Mouse (Mus musculus) heart, embryonic 13.5 days (tissue): ENCODE measurements around the gene Rnf144b. TPM values are rescaled to one million over a fixed set of nuclear protein-coding genes. Genes with fewer than 3 reads are reported as not detected.
A peak's percentile ranks its signal among the peaks of the same experiment; 100 is the strongest.

ENCODE experiments used
- ATAC-seq: fragments of 200-750 bp; cut with Nextera tagmentation; 2 replicates; pipeline ENCODE4 v1.8.0; 2017; ENCODE audit warnings: moderate TSS enrichment; ENCODE audit not compliant: insufficient number of reproducible peaks, low FRiP score, low TSS enrichment; ENCODE audit errors: extremely low read depth
- H3K27ac ChIP-seq: fragments of 300-500 bp; sonication (generic); replicated peaks from 2 replicates; pipeline ENCODE4 v1.5.1; 2015; ENCODE audit warnings: moderate library complexity, mild to moderate bottlenecking, inconsistent platforms
- H3K27me3 ChIP-seq: fragments of 300-500 bp; sonication (generic); replicated peaks from 2 replicates; pipeline ENCODE4 v1.6.1; 2015; ENCODE audit warnings: mild to moderate bottlenecking, inconsistent platforms
- H3K36me3 ChIP-seq: fragments of 300-500 bp; sonication (generic); 2 replicates; pipeline ENCODE4 v1.6.1; 2015; ENCODE audit warnings: mild to moderate bottlenecking, inconsistent platforms
- H3K4me1 ChIP-seq: fragments of 300-500 bp; sonication (generic); 2 replicates; pipeline ENCODE4 v1.6.1; 2015; ENCODE audit warnings: inconsistent platforms
- H3K4me2 ChIP-seq: fragments of 300-500 bp; sonication (generic); 2 replicates; pipeline ENCODE4 v1.6.1; 2015; ENCODE audit warnings: inconsistent platforms, mild to moderate bottlenecking, moderate library complexity
- H3K4me3 ChIP-seq: fragments of 300-500 bp; sonication (generic); 2 replicates; pipeline ENCODE4 v1.5.1; 2015; ENCODE audit warnings: moderate library complexity, mild to moderate bottlenecking, inconsistent platforms
- H3K9ac ChIP-seq: fragments of 300-500 bp; sonication (generic); 2 replicates; pipeline ENCODE4 v1.6.1; 2015; ENCODE audit warnings: inconsistent platforms, mild to moderate bottlenecking, moderate library complexity
- H3K9me3 ChIP-seq: fragments of 300-500 bp; sonication (generic); 2 replicates; pipeline ENCODE4 v1.6.1; 2016; ENCODE audit warnings: inconsistent platforms
- WGBS: fragments of 180-500 bp; shearing (Covaris S2); methylation state at CpG from one replicate; pipeline ENCODE4 v1.1.7; 2015; ENCODE audit warnings: mixed read lengths; 5-methylcytosine and 5-hydroxymethylcytosine counted together
- polyA plus RNA-seq: library from polyadenylated mRNA; unstranded; fragments of >200 nt; fragmentation: Nextera tagmentation; extraction: Ambion mirVana; gene quantifications from 2 replicates; pipeline ENCODE4 v1.2.1, GENCODE M21; 2015

The Rnf144b gene
- polyA plus RNA-seq, 1 experiment from 2014 or later = 1.4 TPM

- Histone ChIP-seq H3K27me3 (peaks cover 12% of the 10 kb centered on the region; the same call in 1 of the 2 replicates), H3K4me1 (peaks cover 52% of the 10 kb centered on the region), H3K9me3 (no peaks in the 10 kb centered on the region), H3K27ac (peak overlapping the region; percentile 22; the same call in 1 of the 2 replicates), H3K9ac (no peak overlapping the region), H3K4me2 (no peak overlapping the region), H3K36me3 (no peaks in the 10 kb centered on the region), H3K4me3 (no peak overlapping the region)
- no peak for ATAC-seq
- WGBS = 67% methylated on average over 6 of the region's 6 CpGs
Observed at GRCm38 (mm10) chr13:47124986-47125385, 2.5 kb downstream of the Rnf144b start.

- Histone ChIP-seq H3K9ac (no peak overlapping the region), H3K4me3 (no peak overlapping the region), H3K36me3 (no peaks in the 10 kb centered on the region), H3K27me3 (peaks cover 12% of the 10 kb centered on the region; the same call in 1 of the 2 replicates), H3K4me2 (no peak overlapping the region), H3K4me1 (peaks cover 51% of the 10 kb centered on the region), H3K27ac (no peak overlapping the region), H3K9me3 (no peaks in the 10 kb centered on the region)
- ATAC-seq = no peak
- WGBS = 75% methylated on average over 5 of the region's 5 CpGs
Observed at GRCm38 (mm10) chr13:47125595-47125994, 3.1 kb downstream of the Rnf144b start.

GRCm38 (mm10) chr13:47129090-47129489 lies 6.6 kb downstream of the Rnf144b start:
- peak; percentile 42; the same call in 1 of the 2 replicates for ATAC-seq
- H3K4me3 ChIP-seq = no peak overlapping the region
- 30% methylated on average over 4 of the region's 4 CpGs for WGBS
- H3K4me1 ChIP-seq = peaks cover 28% of the 10 kb centered on the region
- no peaks in the 10 kb centered on the region for H3K36me3 ChIP-seq
- no peak overlapping the region for H3K9ac ChIP-seq
- peak overlapping the region; percentile 88 for H3K27ac ChIP-seq
- H3K4me2 ChIP-seq = peak overlapping the region; percentile 39
- H3K9me3 ChIP-seq = no peaks in the 10 kb centered on the region
- no peaks in the 10 kb centered on the region for H3K27me3 ChIP-seq

DNA sequence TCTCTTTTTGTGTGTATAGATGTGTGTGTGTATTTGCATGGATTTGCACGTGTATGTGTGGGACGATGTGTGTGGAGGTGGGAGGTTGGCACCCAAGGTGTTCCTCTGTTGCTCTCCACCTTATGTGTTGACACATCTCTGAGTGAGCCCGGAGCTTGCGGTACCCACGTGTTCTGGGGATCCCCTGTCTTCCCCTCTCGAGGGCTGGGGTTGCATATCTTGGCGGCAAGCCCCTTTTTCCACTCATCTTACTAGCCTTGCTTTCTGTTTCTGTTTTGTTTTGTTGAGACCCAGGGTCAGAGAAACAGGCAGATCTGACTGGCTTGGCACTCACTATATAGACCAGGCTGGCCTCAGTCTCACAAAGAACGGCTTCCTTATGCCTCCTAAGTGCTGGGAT lies 10.6 kb downstream of the Rnf144b start:
- Histone ChIP-seq H3K9ac (no peak overlapping the region), H3K36me3 (0 out of 2 replicates have a peak, but pooled peaks cover 2% of the 10 kb centered on the region), H3K4me3 (no peak overlapping the region), H3K9me3 (no peaks in the 10 kb centered on the region), H3K27me3 (no peaks in the 10 kb centered on the region), H3K27ac (no peak overlapping the region), H3K4me2 (no peak overlapping the region), H3K4me1 (peaks cover 17% of the 10 kb centered on the region)
- ATAC-seq = no peak
- WGBS = 74% methylated on average over 8 of the region's 8 CpGs

- Histone ChIP-seq H3K9me3 (peaks cover 13% of the 10 kb centered on the region), H3K4me1 (peaks cover 5% of the 10 kb centered on the region), H3K36me3 (peaks cover 14% of the 10 kb centered on the region), H3K9ac (no peak overlapping the region), H3K4me2 (no peak overlapping the region), H3K27ac (no peak overlapping the region), H3K27me3 (no peaks in the 10 kb centered on the region), H3K4me3 (no peak overlapping the region)
- ATAC-seq = no peak
- WGBS = 88% methylated on average over 7 of the region's 7 CpGs
Observed at GRCm38 (mm10) chr13:47134836-47135235, 12.4 kb downstream of the Rnf144b start.

- H3K4me3 ChIP-seq = no peak overlapping the region
- ATAC-seq = no peak
- H3K4me1 ChIP-seq = no peaks in the 10 kb centered on the region
- 79% methylated on average over 7 of the region's 7 CpGs for WGBS
- H3K9ac ChIP-seq = no peak overlapping the region
- peaks cover 14% of the 10 kb centered on the region for H3K36me3 ChIP-seq
- H3K4me2 ChIP-seq = no peak overlapping the region
- no peak overlapping the region for H3K27ac ChIP-seq
- no peaks in the 10 kb centered on the region for H3K27me3 ChIP-seq
- peaks cover 13% of the 10 kb centered on the region for H3K9me3 ChIP-seq
Observed at GRCm38 (mm10) chr13:47135741-47136140, 13.3 kb downstream of the Rnf144b start.

DNA sequence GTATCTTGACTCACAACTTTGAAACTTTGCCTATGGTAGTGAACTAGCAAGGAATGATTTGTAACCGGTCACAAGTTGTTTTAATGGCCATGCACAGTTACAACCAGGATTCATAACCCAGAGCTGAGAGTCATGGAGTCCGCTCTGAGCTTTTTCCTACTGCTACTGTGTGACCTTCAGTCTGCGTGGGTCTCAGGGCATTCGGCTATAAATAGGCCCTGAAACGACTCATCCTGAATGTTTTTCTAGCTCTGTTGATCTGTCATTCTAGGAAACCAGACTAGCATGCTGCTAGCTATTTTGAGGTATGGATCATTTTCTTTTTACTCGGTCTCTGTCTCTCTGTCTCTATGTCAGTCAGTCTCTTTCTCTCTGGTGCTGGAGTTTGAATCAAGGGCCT lies 20.3 kb downstream of the Rnf144b start:
- H3K9me3 ChIP-seq = peaks cover 13% of the 10 kb centered on the region
- peak overlapping the region; percentile 77 for H3K27ac ChIP-seq
- H3K4me1 ChIP-seq = peaks cover 49% of the 10 kb centered on the region
- no peak overlapping the region for H3K4me3 ChIP-seq
- WGBS = 36% methylated on average over 6 of the region's 6 CpGs
- no peak for ATAC-seq
- H3K36me3 ChIP-seq = peaks cover 11% of the 10 kb centered on the region
- no peaks in the 10 kb centered on the region for H3K27me3 ChIP-seq
- peak overlapping the region; percentile 28; the same call in 1 of the 2 replicates for H3K4me2 ChIP-seq
- peak overlapping the region; percentile 41; the same call in 1 of the 2 replicates for H3K9ac ChIP-seq

DNA sequence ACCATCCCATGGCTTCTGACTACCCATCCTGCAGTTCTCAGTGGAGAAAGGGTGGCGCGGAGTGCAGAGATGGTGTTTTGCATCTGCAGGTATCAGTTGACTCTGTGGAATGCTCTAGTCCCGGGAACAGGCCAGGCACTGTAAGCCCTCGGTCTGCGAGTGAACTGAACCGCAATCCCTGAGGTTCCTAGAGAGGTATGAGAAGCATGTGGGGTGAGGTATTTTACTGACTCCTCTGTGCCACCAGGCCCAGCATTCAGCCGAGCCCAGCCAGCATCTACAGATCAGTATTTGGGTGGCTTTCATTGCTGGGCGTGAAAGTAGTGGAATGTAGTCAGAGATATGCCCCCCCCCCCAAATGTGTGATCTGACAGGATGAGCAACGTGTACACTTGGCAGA lies 23.5 kb downstream of the Rnf144b start:
- H3K4me3 ChIP-seq = no peak overlapping the region
- no peaks in the 10 kb centered on the region for H3K9me3 ChIP-seq
- H3K9ac ChIP-seq = peak overlapping the region; percentile 47
- H3K36me3 ChIP-seq = no peaks in the 10 kb centered on the region
- no peaks in the 10 kb centered on the region for H3K27me3 ChIP-seq
- H3K4me2 ChIP-seq = peak overlapping the region; percentile 45
- WGBS = 28% methylated on average over 9 of the region's 9 CpGs
- peak overlapping the region; percentile 86 for H3K27ac ChIP-seq
- no peak for ATAC-seq
- H3K4me1 ChIP-seq = peaks cover 65% of the 10 kb centered on the region

- H3K27ac ChIP-seq = peak overlapping the region; percentile 86
- peak overlapping the region; percentile 45 for H3K4me2 ChIP-seq
- H3K27me3 ChIP-seq = no peaks in the 10 kb centered on the region
- no peaks in the 10 kb centered on the region for H3K36me3 ChIP-seq
- no peak for ATAC-seq
- H3K4me3 ChIP-seq = no peak overlapping the region
- WGBS = 38% methylated on average over 7 of the region's 7 CpGs
- H3K9me3 ChIP-seq = no peaks in the 10 kb centered on the region
- H3K4me1 ChIP-seq = peaks cover 65% of the 10 kb centered on the region
- peak overlapping the region; percentile 47; the same call in 1 of the 2 replicates for H3K9ac ChIP-seq
Observed at GRCm38 (mm10) chr13:47146388-47146787, 23.9 kb downstream of the Rnf144b start.

DNA sequence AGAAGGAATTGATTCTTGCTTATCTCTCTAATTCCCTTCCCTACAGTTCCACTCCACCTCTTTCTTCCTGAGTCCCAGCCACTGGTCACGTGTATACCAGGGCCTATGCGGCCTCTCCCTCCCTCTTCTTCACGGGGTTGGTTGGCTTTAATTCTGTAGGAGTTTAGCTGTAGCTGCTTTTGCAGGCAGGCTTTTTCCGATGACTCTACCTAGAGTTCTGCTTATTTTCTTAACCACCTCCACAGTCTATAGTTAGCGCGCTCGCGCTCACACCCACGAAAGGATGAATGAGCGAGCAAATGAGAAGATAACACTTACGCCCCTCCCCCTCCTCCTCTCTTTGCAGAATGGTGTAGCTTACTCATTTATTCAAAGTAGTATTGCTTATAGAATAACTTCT lies 26.1 kb downstream of the Rnf144b start:
- peak overlapping the region; percentile 63 for H3K4me2 ChIP-seq
- peak overlapping the region; percentile 86 for H3K27ac ChIP-seq
- H3K4me1 ChIP-seq = peaks cover 56% of the 10 kb centered on the region
- H3K9ac ChIP-seq = peak overlapping the region; percentile 70
- no peaks in the 10 kb centered on the region for H3K36me3 ChIP-seq
- no peaks in the 10 kb centered on the region for H3K9me3 ChIP-seq
- 10% methylated on average over 11 of the region's 11 CpGs for WGBS
- ATAC-seq = 0 out of 2 replicates have a peak, but pooled peaks have one; percentile 33
- peak overlapping the region; percentile 33 for H3K4me3 ChIP-seq
- H3K27me3 ChIP-seq = no peaks in the 10 kb centered on the region

GRCm38 (mm10) chr13:47149993-47150392 lies 27.5 kb downstream of the Rnf144b start:
- Histone ChIP-seq H3K9me3 (no peaks in the 10 kb centered on the region), H3K4me1 (peaks cover 43% of the 10 kb centered on the region), H3K9ac (no peak overlapping the region), H3K27ac (no peak overlapping the region), H3K27me3 (no peaks in the 10 kb centered on the region), H3K4me2 (no peak overlapping the region), H3K36me3 (no peaks in the 10 kb centered on the region), H3K4me3 (no peak overlapping the region)
- ATAC-seq = no peak
- WGBS = 85% methylated on average over 10 of the region's 10 CpGs

- WGBS = 89% methylated on average over 14 of the region's 14 CpGs
Observed at GRCm38 (mm10) chr13:47151060-47151459, 28.6 kb downstream of the Rnf144b start.

More at GRCm38 (mm10) chr13:47151060-47151459, 28.6 kb downstream of the Rnf144b start:
- Histone ChIP-seq H3K4me2 (no peak overlapping the region), H3K27ac (no peak overlapping the region), H3K9ac (no peak overlapping the region), H3K4me3 (no peak overlapping the region), H3K4me1 (peaks cover 32% of the 10 kb centered on the region), H3K27me3 (no peaks in the 10 kb centered on the region), H3K9me3 (no peaks in the 10 kb centered on the region), H3K36me3 (no peaks in the 10 kb centered on the region)
- no peak for ATAC-seq
